Mouse (Mus musculus): ENCODE measurements around the gene Polh. TPM values are rescaled to one million over a fixed set of nuclear protein-coding genes. Genes with fewer than 3 reads are reported as not detected.

The Polh gene
- polyA plus RNA-seq, 1 experiment, result 1.7 TPM

DNA sequence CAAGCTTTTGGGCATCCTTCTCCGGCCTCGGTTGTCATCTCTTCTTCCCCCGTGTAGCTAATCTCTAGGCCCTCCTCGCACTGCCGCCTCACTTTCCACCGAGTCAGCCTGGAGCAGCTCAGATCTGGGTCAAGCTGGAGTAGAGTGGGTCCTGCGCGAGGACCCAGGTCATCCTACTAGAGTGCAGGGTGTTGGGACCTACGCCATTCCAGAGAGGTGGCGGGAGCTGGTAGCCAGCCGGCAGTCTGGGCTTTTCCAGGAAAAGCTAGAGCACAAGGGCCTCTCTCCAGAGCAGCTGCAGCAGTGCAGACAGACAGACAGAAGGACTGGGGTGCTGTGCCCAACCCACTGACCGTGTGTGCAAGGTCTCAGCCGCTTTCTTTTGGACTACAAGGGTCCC, 39.8 kb upstream of the Polh start:
- Histone ChIP-seq H3K4me1 (ENCODE audit: control insufficient read depth, insufficient read depth, insufficient read length, low read length) (peaks cover 8% of the 10 kb centered on the region), H3K27me3 (ENCODE audit: control insufficient read depth, insufficient read depth, low read length) (no peaks in the 10 kb centered on the region), H3K27ac (ENCODE audit: insufficient read depth, low read depth, low read length) (no peak overlapping the region), H3K4me3 (ENCODE audit: low read depth, low read length) (no peak overlapping the region), H3K36me3 (ENCODE audit: control insufficient read depth, insufficient read depth, low read length) (peaks cover 59% of the 10 kb centered on the region)
- WGBS, result 89% methylated on average over 13 of the region's 13 CpGs
- TF ChIP-seq POLR2A (IDR thresholded peaks at IDR 0.05; ENCODE audit: low read depth, low read length) (no peak), CTCF (IDR thresholded peaks at IDR 0.05; ENCODE audit: extremely low read depth, insufficient read length, insufficient replicate concordance, low read depth, low read length) (no peak)

DNA sequence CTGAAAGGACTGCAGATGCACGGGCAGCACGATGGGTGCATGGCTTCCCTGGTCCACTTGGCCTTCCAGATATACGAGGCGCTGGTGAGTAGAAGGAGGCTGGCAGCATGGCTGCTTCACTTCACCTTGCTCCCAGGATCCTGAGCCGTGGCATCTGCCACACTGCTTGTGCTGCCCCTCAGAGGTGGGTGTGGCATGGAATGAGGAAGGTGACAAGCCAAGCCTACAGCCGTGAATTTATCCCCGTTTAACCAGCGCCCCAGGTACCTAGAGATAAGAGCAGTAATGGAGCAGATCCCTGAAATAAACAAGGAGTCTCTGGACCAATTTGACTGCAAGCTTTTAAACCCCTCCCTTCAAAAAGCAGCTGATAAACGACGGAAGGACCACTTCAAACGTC, 39.0 kb upstream of the Polh start:
- TF ChIP-seq POLR2A (IDR thresholded peaks at IDR 0.05; ENCODE audit: low read depth, low read length) (no peak), CTCF (IDR thresholded peaks at IDR 0.05; ENCODE audit: extremely low read depth, insufficient read length, insufficient replicate concordance, low read depth, low read length) (no peak)
- Histone ChIP-seq H3K4me3 (ENCODE audit: low read depth, low read length) (no peak overlapping the region), H3K4me1 (ENCODE audit: control insufficient read depth, insufficient read depth, insufficient read length, low read length) (peaks cover 3% of the 10 kb centered on the region), H3K27me3 (ENCODE audit: control insufficient read depth, insufficient read depth, low read length) (no peaks in the 10 kb centered on the region), H3K36me3 (ENCODE audit: control insufficient read depth, insufficient read depth, low read length) (peaks cover 67% of the 10 kb centered on the region), H3K27ac (ENCODE audit: insufficient read depth, low read depth, low read length) (no peak overlapping the region)
- WGBS, result 50% methylated on average over 11 of the region's 11 CpGs

DNA sequence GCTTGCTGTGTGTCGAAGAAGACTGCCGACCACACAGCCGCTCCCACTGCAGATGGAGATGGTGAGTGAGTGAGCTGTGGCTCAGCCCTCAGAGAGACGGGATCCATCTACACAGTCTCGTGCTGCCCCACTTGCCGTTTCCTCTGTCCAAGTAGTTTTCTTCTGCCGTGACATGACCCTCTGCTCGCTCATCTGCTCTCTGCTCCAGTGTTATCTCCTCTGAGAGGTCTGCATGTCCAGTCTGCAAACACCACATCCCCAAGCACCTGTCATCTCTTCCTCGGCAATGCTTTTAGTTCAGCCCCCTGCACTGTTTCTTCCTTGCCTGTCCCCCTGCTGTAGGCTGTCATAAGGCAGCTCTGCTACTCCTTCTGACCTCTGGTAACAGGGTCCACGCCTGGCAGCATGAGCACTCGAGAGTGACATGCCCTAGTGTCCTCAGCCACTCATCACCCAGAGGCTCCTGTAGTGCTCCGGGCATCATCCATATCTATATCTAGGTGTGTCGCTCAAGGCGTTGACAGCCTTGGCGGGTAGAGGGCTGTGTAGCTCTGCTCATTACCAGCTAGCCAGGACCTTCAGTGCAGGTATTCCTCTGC, 37.2 kb upstream of the Polh start:
- Histone ChIP-seq H3K27me3 (ENCODE audit: control insufficient read depth, insufficient read depth, low read length) (no peaks in the 10 kb centered on the region), H3K27ac (ENCODE audit: insufficient read depth, low read depth, low read length) (no peak overlapping the region), H3K4me3 (ENCODE audit: low read depth, low read length) (no peak overlapping the region), H3K4me1 (ENCODE audit: control insufficient read depth, insufficient read depth, insufficient read length, low read length) (peaks cover 3% of the 10 kb centered on the region), H3K36me3 (ENCODE audit: control insufficient read depth, insufficient read depth, low read length) (peaks cover 66% of the 10 kb centered on the region)
- TF ChIP-seq POLR2A (IDR thresholded peaks at IDR 0.05; ENCODE audit: low read depth, low read length), result no peak
- no peak for TF ChIP-seq CTCF (IDR thresholded peaks at IDR 0.05; ENCODE audit: extremely low read depth, insufficient read length, insufficient replicate concordance, low read depth, low read length)
- 87% methylated on average over 15 of the region's 15 CpGs for WGBS

DNA sequence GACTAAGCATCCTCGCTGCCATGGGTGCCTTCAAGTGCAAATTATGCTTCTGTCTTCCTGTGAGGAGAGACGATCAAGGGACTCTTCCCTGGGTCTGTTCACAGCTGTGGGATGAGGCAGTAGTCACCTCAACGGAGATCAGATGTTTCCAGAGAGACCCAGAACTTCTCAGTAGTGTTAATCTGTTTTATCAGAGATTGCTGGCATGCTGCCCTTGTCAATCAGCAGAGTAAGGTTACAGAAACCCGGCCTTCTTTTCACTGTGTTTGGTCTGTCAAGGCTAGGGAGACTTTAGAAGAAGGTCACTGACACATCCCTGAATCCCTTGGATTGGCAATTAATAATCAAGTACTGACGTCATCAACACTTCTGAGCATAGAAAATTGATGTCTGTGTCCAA, 35.0 kb upstream of the Polh start:
- Histone ChIP-seq H3K36me3 (ENCODE audit: control insufficient read depth, insufficient read depth, low read length) (peaks cover 63% of the 10 kb centered on the region), H3K4me3 (ENCODE audit: low read depth, low read length) (no peak overlapping the region), H3K27me3 (ENCODE audit: control insufficient read depth, insufficient read depth, low read length) (no peaks in the 10 kb centered on the region), H3K4me1 (ENCODE audit: control insufficient read depth, insufficient read depth, insufficient read length, low read length) (no peaks in the 10 kb centered on the region; the same call in 1 of the 2 replicates), H3K27ac (ENCODE audit: insufficient read depth, low read depth, low read length) (no peak overlapping the region)
- 72% methylated on average over 5 of the region's 5 CpGs for WGBS
- no peak for TF ChIP-seq POLR2A (IDR thresholded peaks at IDR 0.05; ENCODE audit: low read depth, low read length)
- TF ChIP-seq CTCF (IDR thresholded peaks at IDR 0.05; ENCODE audit: extremely low read depth, insufficient read length, insufficient replicate concordance, low read depth, low read length), result no peak

DNA sequence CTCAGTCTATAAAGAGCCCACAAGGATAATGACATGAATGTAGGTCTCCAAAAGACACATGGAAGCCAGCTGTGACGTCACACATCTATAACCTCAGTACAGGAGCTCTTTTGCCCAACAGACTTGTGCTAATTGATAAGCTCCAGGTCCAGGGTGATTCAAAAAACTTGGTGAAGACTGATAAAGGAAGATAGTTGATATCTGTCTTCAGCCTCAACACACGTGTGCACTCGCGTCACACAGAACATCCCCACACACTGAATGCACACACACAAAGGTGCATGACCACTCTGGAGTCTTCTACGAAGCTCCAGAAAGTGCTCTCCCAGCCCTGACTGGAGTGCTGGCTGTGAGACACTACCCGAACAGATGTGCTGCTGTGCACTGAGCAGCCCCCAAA, 34.6 kb upstream of the Polh start:
- 92% methylated on average over 6 of the region's 6 CpGs for WGBS
- Histone ChIP-seq H3K27ac (ENCODE audit: insufficient read depth, low read depth, low read length) (no peak overlapping the region), H3K27me3 (ENCODE audit: control insufficient read depth, insufficient read depth, low read length) (no peaks in the 10 kb centered on the region), H3K36me3 (ENCODE audit: control insufficient read depth, insufficient read depth, low read length) (peaks cover 59% of the 10 kb centered on the region), H3K4me1 (ENCODE audit: control insufficient read depth, insufficient read depth, insufficient read length, low read length) (no peaks in the 10 kb centered on the region; the same call in 1 of the 2 replicates), H3K4me3 (ENCODE audit: low read depth, low read length) (no peak overlapping the region)
- no peak for TF ChIP-seq CTCF (IDR thresholded peaks at IDR 0.05; ENCODE audit: extremely low read depth, insufficient read length, insufficient replicate concordance, low read depth, low read length)
- TF ChIP-seq POLR2A (IDR thresholded peaks at IDR 0.05; ENCODE audit: low read depth, low read length), result no peak

DNA sequence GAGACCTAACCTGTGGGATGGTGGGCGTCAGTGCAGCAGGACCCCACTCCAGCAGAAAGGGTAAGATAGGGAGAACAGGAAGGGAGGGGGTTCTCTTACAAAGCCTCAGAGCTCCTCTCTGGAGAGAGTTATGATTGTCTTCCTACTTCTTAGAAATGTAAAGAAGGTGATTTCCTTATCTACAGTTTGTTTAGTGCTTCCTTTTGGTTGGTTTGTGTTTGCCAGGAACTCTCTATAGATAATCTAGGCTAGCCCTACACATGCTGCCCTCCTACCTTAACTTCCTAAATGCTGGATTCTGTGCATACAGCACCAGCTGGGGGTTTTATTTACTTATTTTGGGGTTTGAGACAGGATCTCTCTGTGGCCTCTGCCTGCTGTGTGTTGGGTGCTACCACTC, 33.6 kb upstream of the Polh start:
- 94% methylated on average over 1 of the region's 1 CpGs for WGBS
- H3K4me1 ChIP-seq (ENCODE audit: control insufficient read depth, insufficient read depth, insufficient read length, low read length), result no peaks in the 10 kb centered on the region
- peaks cover 52% of the 10 kb centered on the region for H3K36me3 ChIP-seq (ENCODE audit: control insufficient read depth, insufficient read depth, low read length)
- no peak overlapping the region for H3K4me3 ChIP-seq (ENCODE audit: low read depth, low read length)
- no peak for TF ChIP-seq CTCF (IDR thresholded peaks at IDR 0.05; ENCODE audit: extremely low read depth, insufficient read length, insufficient replicate concordance, low read depth, low read length)
- no peak for TF ChIP-seq POLR2A (IDR thresholded peaks at IDR 0.05; ENCODE audit: low read depth, low read length)
- no peaks in the 10 kb centered on the region for H3K27me3 ChIP-seq (ENCODE audit: control insufficient read depth, insufficient read depth, low read length)
- no peak overlapping the region for H3K27ac ChIP-seq (ENCODE audit: insufficient read depth, low read depth, low read length)

DNA sequence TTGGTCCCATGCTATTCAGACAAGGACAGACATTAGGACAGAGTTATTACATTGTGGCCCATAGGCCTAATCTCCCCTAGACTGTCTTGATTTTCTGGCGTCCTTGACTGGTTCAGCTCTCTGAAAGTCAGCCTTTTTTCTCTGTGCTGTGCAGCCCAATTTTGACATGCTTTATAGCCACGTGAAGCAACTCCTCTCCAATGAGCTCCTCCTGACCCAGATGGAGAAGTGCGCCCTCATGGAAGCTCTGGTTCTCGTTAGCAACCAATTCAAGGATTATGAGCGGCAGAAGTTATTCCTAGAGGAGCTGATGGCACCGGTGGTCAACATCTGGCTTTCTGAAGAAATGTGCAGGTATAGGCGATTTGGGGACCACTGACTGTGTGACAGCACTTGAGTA, 25.1 kb upstream of the Polh start:
- TF ChIP-seq POLR2A (IDR thresholded peaks at IDR 0.05; ENCODE audit: low read depth, low read length) (no peak), CTCF (IDR thresholded peaks at IDR 0.05; ENCODE audit: extremely low read depth, insufficient read length, insufficient replicate concordance, low read depth, low read length) (no peak)
- H3K36me3 ChIP-seq (ENCODE audit: control insufficient read depth, insufficient read depth, low read length), result peaks cover 71% of the 10 kb centered on the region
- no peaks in the 10 kb centered on the region for H3K27me3 ChIP-seq (ENCODE audit: control insufficient read depth, insufficient read depth, low read length)
- no peak overlapping the region for H3K4me3 ChIP-seq (ENCODE audit: low read depth, low read length)
- WGBS, result 93% methylated on average over 7 of the region's 7 CpGs
- no peak overlapping the region for H3K27ac ChIP-seq (ENCODE audit: insufficient read depth, low read depth, low read length)
- no peaks in the 10 kb centered on the region for H3K4me1 ChIP-seq (ENCODE audit: control insufficient read depth, insufficient read depth, insufficient read length, low read length)
